Mouse (Mus musculus): ENCODE results near the gene Hmcn1.

Gene Hmcn1

GRCm38 (mm10) chr1:150631035-150631855 is 362.0 kb downstream of the Hmcn1 start:
- DNase-seq, result no peak

- no peak for DNase-seq
Measured at GRCm38 (mm10) chr1:150623226-150623625, 370.0 kb downstream of the Hmcn1 start.

- DNase-seq, result no peak
Measured at GRCm38 (mm10) chr1:150610539-150610938, 382.7 kb downstream of the Hmcn1 start.

GRCm38 (mm10) chr1:150606173-150606572 is 387.1 kb downstream of the Hmcn1 start:
- no peak for DNase-seq

GRCm38 (mm10) chr1:150593614-150594013 is 399.6 kb downstream of the Hmcn1 start:
- no peak for DNase-seq

GRCm38 (mm10) chr1:150591253-150591652 is 402.0 kb downstream of the Hmcn1 start:
- peak; percentile 56 for DNase-seq

DNA sequence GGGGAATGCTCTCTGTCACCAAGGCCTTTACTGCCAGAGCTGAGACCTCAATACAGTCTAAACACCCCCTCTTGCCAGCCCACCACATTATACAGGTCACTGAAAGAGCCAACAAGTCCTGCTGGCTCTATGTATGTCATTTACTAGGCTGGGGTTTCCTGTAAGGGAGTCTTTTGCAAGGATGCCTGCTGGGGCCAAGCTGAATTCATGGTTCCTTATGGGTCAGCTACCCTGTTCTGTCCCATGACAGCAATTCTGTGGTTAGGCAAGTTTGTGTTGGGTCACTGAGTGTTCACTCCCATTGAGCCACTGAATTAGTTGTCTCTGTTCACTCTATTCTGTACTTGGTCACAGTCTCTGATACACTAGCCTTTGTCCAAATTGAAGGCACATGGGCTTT is 405.8 kb downstream of the Hmcn1 start:
- DNase-seq, result no peak

- DNase-seq, result no peak
Measured at GRCm38 (mm10) chr1:150584477-150584876, 408.8 kb downstream of the Hmcn1 start.

- peak; percentile 18 for DNase-seq
Measured at GRCm38 (mm10) chr1:150583734-150584133, 409.5 kb downstream of the Hmcn1 start.

DNA sequence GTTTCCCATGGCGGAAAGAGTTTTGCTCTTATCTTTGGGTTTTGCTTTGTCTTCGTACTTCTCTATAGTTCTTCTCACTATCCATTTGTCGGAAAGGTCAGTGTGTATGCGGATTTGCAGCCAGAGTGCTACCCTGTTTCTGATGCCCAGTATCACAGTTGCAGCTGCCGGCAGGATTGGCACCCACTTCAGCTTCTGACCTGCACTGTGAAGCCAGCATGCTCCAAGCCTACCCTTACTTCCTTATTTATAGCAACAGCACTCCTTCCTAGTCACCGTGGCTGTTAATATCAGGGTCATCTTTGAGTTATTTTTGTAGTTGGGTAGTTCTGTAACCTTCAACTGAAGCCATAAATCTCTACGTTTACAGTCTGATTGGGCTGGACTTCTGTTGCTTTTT is 412.7 kb downstream of the Hmcn1 start:
- no peak for DNase-seq

DNA sequence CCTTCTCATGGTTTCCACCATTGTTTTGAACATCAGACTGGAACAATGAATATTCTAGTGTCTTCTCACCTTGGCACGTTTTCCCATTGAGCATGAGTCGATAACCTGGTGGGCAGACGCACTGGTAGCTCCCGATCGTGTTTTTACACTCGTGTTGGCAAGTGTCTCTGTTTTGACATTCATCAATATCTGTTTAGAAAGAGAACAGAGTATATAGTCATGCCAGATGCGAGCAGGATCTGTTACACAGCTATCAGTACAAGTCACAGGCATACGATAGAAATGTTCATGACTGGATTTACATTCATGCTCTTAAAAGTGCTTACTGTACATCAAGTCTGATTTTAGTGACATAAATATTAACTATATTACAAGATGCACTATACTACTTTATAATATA is 419.8 kb downstream of the Hmcn1 start:
- DNase-seq, result no peak

DNA sequence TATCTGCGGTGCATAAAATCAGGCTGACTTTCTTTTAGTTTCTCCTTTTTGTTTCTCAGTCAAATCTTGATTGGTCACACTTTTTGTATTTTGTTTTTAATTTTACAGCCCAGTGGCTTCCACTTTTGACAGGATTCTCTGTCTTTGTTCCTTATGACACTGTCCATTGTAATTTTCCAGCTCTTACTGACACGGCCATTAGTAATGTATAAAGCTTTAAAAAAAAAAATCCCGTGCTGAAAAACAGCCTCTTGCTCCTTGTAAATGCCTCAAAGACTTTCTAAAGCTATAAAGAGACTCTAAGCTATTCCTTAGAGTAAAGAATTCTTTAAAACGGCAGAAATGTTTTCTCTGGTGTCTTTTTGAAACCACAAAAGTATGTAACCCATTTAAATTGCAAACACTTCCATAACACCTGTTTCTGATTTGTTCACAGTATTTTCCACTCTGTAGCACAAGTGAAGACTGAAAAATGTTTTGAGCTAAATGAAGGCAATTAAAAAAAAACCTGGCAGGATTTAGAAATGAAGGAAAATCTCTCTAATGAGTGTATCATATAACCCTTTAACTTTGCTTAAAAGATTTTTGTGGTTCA is 422.6 kb downstream of the Hmcn1 start:
- no peak for DNase-seq

GRCm38 (mm10) chr1:150569820-150570543 is 423.3 kb downstream of the Hmcn1 start:
- no peak for DNase-seq

DNA sequence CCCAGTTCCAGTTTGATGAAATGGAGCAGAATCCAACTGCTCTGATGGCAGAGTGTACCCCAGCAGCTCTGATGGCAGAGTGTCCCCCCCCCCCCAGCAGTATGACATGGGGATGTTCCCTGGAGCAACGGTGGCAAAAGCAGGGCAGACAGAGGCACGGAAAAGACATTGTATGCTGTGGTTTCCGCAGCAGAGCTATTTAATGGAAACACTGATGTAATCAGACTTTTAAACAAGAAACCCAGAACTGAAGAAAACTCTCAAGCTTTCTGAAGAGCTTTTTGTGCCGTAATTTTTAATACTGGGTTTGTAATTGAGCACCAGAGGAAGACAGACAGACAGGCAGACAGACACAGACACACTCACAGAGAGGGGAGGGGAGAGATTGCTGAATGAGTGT is 426.9 kb downstream of the Hmcn1 start:
- DNase-seq, result no peak

DNA sequence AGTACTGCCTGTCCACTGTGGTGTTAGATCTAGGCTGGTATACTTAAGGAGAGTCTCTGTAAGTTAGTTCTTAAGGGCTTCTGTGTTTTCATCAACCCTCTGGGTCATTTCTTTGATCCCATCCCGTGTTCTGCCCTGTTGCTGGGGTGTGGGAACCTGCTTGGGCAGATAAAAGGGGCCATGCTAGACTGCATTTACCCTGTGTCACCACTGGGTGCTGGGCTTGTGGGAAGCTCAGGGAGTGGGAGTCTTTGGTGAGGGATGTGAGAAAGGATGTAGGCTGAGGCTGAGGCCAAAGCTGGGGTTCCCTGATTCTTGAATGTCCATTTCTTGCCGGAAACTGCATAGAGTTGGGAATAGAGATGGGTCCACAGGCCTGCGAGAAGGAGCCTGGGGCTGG is 436.6 kb downstream of the Hmcn1 start:
- DNase-seq, result no peak

DNA sequence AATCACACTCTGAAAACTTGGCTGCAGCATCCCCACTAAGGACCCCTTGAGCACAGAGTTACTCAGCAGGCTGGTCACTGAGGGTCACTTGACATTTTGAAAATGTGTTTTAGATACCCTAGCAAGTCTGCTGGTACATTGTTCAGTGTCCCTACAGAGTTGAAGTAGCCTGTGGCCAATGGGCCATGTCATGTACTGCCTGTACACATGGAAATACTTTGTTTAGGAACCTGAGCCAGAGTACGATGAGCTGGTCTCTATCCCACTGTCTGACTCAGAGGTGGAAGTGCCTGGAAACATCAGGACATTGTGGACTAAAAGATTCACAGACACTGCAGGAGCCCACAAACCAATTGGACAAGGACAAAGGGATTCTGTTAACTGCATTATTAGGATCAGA is 441.8 kb downstream of the Hmcn1 start:
- DNase-seq, result no peak

DNA sequence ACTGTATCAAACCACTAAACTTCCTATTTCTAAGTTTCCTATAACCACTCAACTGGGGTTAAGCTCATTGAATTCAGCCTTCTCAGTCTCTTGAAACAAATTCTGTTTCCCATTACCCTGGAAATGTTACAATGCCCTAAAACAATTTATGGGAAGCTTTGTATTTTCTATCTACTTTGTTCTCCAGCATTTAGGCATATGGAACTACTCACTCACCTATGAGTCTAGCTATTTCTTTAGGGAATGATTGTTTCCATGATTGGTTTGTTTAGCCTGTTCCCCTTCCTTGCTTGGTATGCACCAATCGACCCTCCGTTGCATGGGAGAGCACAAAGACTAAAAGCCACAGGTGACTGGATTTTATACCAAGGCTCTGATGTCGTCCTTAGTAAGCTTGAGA is 446.8 kb downstream of the Hmcn1 start:
- no peak for DNase-seq

GRCm38 (mm10) chr1:150540267-150540666 is 453.0 kb downstream of the Hmcn1 start:
- DNase-seq, result peak; percentile 50

GRCm38 (mm10) chr1:150537410-150538128 is 455.7 kb downstream of the Hmcn1 start:
- no peak for DNase-seq

GRCm38 (mm10) chr1:150535770-150536534 is 457.3 kb downstream of the Hmcn1 start:
- DNase-seq, result no peak

DNA sequence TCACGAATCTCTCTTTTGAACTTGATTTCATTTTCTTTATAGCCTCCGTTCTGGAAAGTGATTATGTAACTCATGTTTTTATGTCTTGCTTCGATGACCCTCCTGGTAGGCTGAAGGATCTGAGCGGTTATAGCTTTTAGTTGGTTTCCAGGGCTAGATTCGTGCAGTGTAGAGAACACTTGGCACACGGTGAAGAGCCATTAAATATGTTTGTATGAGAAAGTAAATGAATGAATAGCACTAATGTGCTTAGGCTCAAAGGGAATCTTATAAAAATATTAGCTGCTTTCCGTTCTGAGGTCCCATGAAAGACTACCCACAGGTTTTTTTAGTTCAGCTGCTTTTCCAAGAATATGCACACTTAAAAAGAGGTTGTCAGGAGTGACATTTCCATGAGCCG is 458.6 kb downstream of the Hmcn1 start:
- DNase-seq, result no peak

GRCm38 (mm10) chr1:150513041-150513440 is 480.2 kb downstream of the Hmcn1 start:
- no peak for DNase-seq

Data from right cerebral cortex, postnatal 4 days (tissue).